Mouse (Mus musculus) lung, postnatal 14 days (tissue): Measurements from ENCODE around the gene Arf4.
A peak's percentile ranks its signal among the peaks of the same experiment; 100 is the strongest.

Source experiments
- DNase-seq: peaks from one replicate; pipeline ENCODE4 v3.0.0; 2021

Arf4 gene

GRCm38 (mm10) chr14:26637851-26638707 is at the start of gene Arf4:
Gene Arf4, plus strand, starts transcription at chr14:26638074.
- DNase-seq = peak; percentile 97

GRCm38 (mm10) chr14:26591353-26591752 is 46.5 kb upstream of the Arf4 start:
- no peak for DNase-seq

- DNase-seq = no peak
These were observed 44.5 kb upstream of the Arf4 start for GRCm38 (mm10) chr14:26593281-26593895.

- DNase-seq = no peak
These were observed 42.7 kb upstream of the Arf4 start for GRCm38 (mm10) chr14:26595167-26595566.

GRCm38 (mm10) chr14:26595695-26596365 is 42.0 kb upstream of the Arf4 start:
- DNase-seq = no peak

GRCm38 (mm10) chr14:26605354-26605753 is 32.5 kb upstream of the Arf4 start:
- DNase-seq = no peak

GRCm38 (mm10) chr14:26609674-26610073 is 28.2 kb upstream of the Arf4 start:
- no peak for DNase-seq

- no peak for DNase-seq
These were observed 27.2 kb upstream of the Arf4 start for GRCm38 (mm10) chr14:26610689-26611088.

- no peak for DNase-seq
These were observed 12.6 kb upstream of the Arf4 start for GRCm38 (mm10) chr14:26625301-26625700.

GRCm38 (mm10) chr14:26626605-26627140 is 11.2 kb upstream of the Arf4 start:
- DNase-seq = no peak

- no peak for DNase-seq
These were observed 636 bp upstream of the Arf4 start for GRCm38 (mm10) chr14:26637025-26637850.

GRCm38 (mm10) chr14:26638708-26639084 is 822 bp downstream of the Arf4 start:
- peak; percentile 67 for DNase-seq

GRCm38 (mm10) chr14:26639251-26639650 is 1.4 kb downstream of the Arf4 start:
- no peak for DNase-seq

GRCm38 (mm10) chr14:26639961-26640360 is 2.1 kb downstream of the Arf4 start:
- DNase-seq = no peak

- no peak for DNase-seq
These were observed 5.2 kb downstream of the Arf4 start for GRCm38 (mm10) chr14:26643006-26643624.

GRCm38 (mm10) chr14:26645989-26646650 is 8.2 kb downstream of the Arf4 start:
- no peak for DNase-seq

GRCm38 (mm10) chr14:26647811-26648210 is 9.9 kb downstream of the Arf4 start:
- DNase-seq = no peak

GRCm38 (mm10) chr14:26651901-26652300 is 14.0 kb downstream of the Arf4 start:
- DNase-seq = no peak

GRCm38 (mm10) chr14:26658178-26658577 is 20.3 kb downstream of the Arf4 start:
- DNase-seq = no peak

- DNase-seq = no peak
These were observed 22.4 kb downstream of the Arf4 start for GRCm38 (mm10) chr14:26660233-26660632.

- no peak for DNase-seq
These were observed 24.1 kb downstream of the Arf4 start for GRCm38 (mm10) chr14:26662016-26662415.

- no peak for DNase-seq
These were observed 24.6 kb downstream of the Arf4 start for GRCm38 (mm10) chr14:26662488-26662887.
